Mouse (Mus musculus): ENCODE data around the gene Fcamr.

DNA sequence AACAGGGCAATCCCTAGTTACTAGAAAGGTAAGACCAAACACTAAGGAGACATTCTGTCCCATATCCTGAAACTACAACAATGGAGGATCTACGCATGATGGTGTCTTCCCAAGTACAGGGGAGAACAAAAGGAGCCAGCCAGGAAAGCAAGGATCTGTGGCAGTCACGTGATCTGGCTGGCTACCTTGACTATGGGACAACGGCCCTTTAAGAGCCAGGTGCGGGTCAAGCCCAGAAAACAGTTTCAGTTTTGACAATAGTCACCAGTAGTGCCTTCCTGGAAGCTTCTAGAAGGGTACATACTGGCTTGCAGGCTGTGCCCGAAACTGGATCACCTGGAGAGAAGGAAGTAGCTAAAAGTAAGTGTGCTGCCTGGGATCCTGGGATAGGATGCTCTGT, 25.7 kb downstream of the Fcamr start, which contains the start of gene Pigr:
- no peak for TF ChIP-seq CTCF (IDR thresholded peaks at IDR 0.05; ENCODE audit: borderline replicate concordance, insufficient read depth, low read length)
- TF ChIP-seq POLR2A (IDR thresholded peaks at IDR 0.05; ENCODE audit: low read depth, low read length): no peak
